Mouse (Mus musculus): ENCODE results near the gene Olfr449. TPM values are rescaled to one million over a fixed set of nuclear protein-coding genes. Genes with fewer than 3 reads are reported as not detected.

The Olfr449 gene
- 0.33 TPM for polyA plus RNA-seq (2017; shearing (Covaris generic))

GRCm38 (mm10) chr6:42834084-42834483 lies at the start of gene Olfr449:
Olfr449 (plus strand) TSS chr6:42834384.

GRCm38 (mm10) chr6:42784793-42785192 lies 49.4 kb upstream of the Olfr449 start, which contains the start of gene Olfr452:
Olfr452 (plus strand) TSS chr6:42785093.

DNA sequence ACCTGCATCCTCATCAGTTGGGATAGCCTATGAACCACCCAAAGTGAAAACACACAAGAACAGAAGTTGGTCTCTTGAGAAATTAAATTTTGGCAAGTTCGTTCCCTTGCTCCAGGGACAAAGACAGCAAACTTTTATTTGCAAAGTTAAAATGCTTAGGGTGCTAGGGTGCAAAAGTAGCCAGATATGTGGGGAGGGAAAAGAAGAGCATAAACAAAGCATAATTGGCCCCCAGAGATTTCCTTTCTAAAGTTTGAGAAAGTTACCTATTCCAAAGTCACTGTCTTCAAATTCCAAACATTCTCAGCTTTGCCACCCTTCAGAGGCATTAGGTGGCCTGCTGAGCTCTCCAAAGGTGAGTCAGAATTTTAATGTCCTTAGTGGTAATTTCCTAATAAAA lies 22.5 kb upstream of the Olfr449 start, which contains the start of gene Olfr450:
Gene Olfr450 (plus strand): TSS at position 301 of the 400 bp plus-strand sequence.

Other genes with a start within 250 kb of the Olfr449 start
- gene Tcaf3, start 236.7 kb upstream of the Olfr449 start, polyA plus RNA-seq (2017; shearing (Covaris generic)): not detected
- not detected for gene Tcaf2, start 189.1 kb upstream of the Olfr449 start, polyA plus RNA-seq (2017; shearing (Covaris generic))
- gene Tcaf1, start 124.3 kb upstream of the Olfr449 start, polyA plus RNA-seq (2017; shearing (Covaris generic)): not detected
- not detected for gene Olfr453, start 95.0 kb upstream of the Olfr449 start, polyA plus RNA-seq (2017; shearing (Covaris generic))
- not detected for gene Olfr38, start 78.0 kb upstream of the Olfr449 start, polyA plus RNA-seq (2017; shearing (Covaris generic))
- gene Olfr452, start 49.3 kb upstream of the Olfr449 start, polyA plus RNA-seq (2017; shearing (Covaris generic)): not detected
- gene Olfr450, start 22.4 kb upstream of the Olfr449 start, polyA plus RNA-seq (2017; shearing (Covaris generic)): not detected
- gene Olfr448, start 56.1 kb downstream of the Olfr449 start, polyA plus RNA-seq (2017; shearing (Covaris generic)): not detected
- not detected for gene Olfr447, start 74.5 kb downstream of the Olfr449 start, polyA plus RNA-seq (2017; shearing (Covaris generic))
- gene Olfr446, start 87.0 kb downstream of the Olfr449 start, polyA plus RNA-seq (2017; shearing (Covaris generic)): not detected
- not detected for gene Olfr444, start 114.7 kb downstream of the Olfr449 start, polyA plus RNA-seq (2017; shearing (Covaris generic))

Data from inflammation-experienced regulatory T-cells, adult 16 weeks (primary cell).